Comparison of ENCODE assay signal across 8 mouse cellular contexts in genomic region chr11:5057541-5057855, GRCm38 (mm10). TPM values are rescaled to one million over a fixed set of nuclear protein-coding genes. Genes with fewer than 3 reads are reported as not detected.
A peak's percentile ranks its signal among the peaks of the same experiment; 100 is the strongest.
DNase-seq lines count a peak whose midpoint lies in the region; ATAC-seq and TF ChIP-seq lines count a peak whose summit lies in the region.

No protein-coding gene starts in this region.

- H3K9me3 ChIP-seq in heart, embryonic 12.5 days (replicated peaks) = no peaks in the 10 kb centered on the region
- no peaks in the 10 kb centered on the region for H3K9me3 ChIP-seq in MEL (replicated peaks; ENCODE audit: insufficient read depth, low read length)
- no peaks in the 10 kb centered on the region for H3K9me3 ChIP-seq in hindbrain, embryonic 13.5 days
- H3K9me3 ChIP-seq in midbrain, embryonic 13.5 days = no peaks in the 10 kb centered on the region

- H3K27me3 ChIP-seq in heart, embryonic 12.5 days (replicated peaks) = peaks cover 74% of the 10 kb centered on the region
- H3K27me3 ChIP-seq in MEL (ENCODE audit: control insufficient read depth in 1 of 2, insufficient read depth in 2 of 2, low read length in 2 of 2) = peaks cover 9 to 14% of the 10 kb centered on the region in 2 experiments
- H3K27me3 ChIP-seq in hindbrain, embryonic 13.5 days = peaks cover 77% of the 10 kb centered on the region
- H3K27me3 ChIP-seq in midbrain, embryonic 13.5 days = peaks cover 76% of the 10 kb centered on the region

- peak overlapping the region; percentile 54 for H3K4me3 ChIP-seq in heart, embryonic 12.5 days
- peak overlapping the region; percentile 54 to 64; a peak in 3 of 4 replicates for H3K4me3 ChIP-seq in MEL (ENCODE audit: control insufficient read depth in 1 of 2, insufficient read depth in 1 of 2, low read depth in 2 of 2, low read length in 2 of 2)
- H3K4me3 ChIP-seq in hindbrain, embryonic 13.5 days = peak overlapping the region; percentile 49
- H3K4me3 ChIP-seq in midbrain, embryonic 13.5 days (replicated peaks) = peak overlapping the region; percentile 49

- TF ChIP-seq POLR2A in MEL (IDR thresholded peaks at IDR 0.05; ENCODE audit: control insufficient read depth in 1 of 2, insufficient read depth in 1 of 2, low read depth in 1 of 2, low read length in 2 of 2, poor library complexity in 1 of 2) = no peak

- no peak overlapping the region for H3K27ac ChIP-seq in heart, embryonic 12.5 days (ENCODE audit: poor library complexity, severe bottlenecking)
- no peak overlapping the region for H3K27ac ChIP-seq in MEL (ENCODE audit: control insufficient read depth, low read depth, low read length)
- no peak overlapping the region for H3K27ac ChIP-seq in hindbrain, embryonic 13.5 days
- no peak overlapping the region for H3K27ac ChIP-seq in midbrain, embryonic 13.5 days

- no peak for TF ChIP-seq RAD21 in MEL (IDR thresholded peaks at IDR 0.05; ENCODE audit: low read depth, low read length)

- intact Hi-C loops in heart, postnatal 25 days (cut with DNase I) = no loop called here

- DNase-seq in heart, postnatal 25 days (ENCODE audit: low spot score) = no peak
- DNase-seq in MEL (ENCODE audit: low read depth, low spot score) = no peak
- DNase-seq in cerebellum, postnatal 14 days = no peak
- no peak for DNase-seq in left cerebral cortex, adult 11 months (ENCODE audit: low spot score)
- no peak for DNase-seq in gastrocnemius, adult 8-10 months (ENCODE audit: low spot score in 2 of 2)

- peak overlapping the region; percentile 90 for H3K4me2 ChIP-seq in heart, embryonic 12.5 days
- peak overlapping the region; percentile 79 for H3K4me2 ChIP-seq in hindbrain, embryonic 13.5 days
- H3K4me2 ChIP-seq in midbrain, embryonic 13.5 days (replicated peaks) = peak overlapping the region; percentile 85

- no peak for ATAC-seq in heart, embryonic 12.5 days (ENCODE audit: insufficient number of reproducible peaks, low FRiP score)
- no peak for ATAC-seq in hindbrain, embryonic 13.5 days (ENCODE audit: low FRiP score)
- ATAC-seq in midbrain, embryonic 13.5 days = no peak

- TF ChIP-seq CTCF in MEL (IDR thresholded peaks at IDR 0.05 in 2 of 3, conservative IDR thresholded peaks at IDR 0.05 in 1 of 3; ENCODE audit: control insufficient read depth in 1 of 3, insufficient read depth in 1 of 3, low read depth in 2 of 3, low read length in 3 of 3, poor library complexity in 1 of 3, severe bottlenecking in 1 of 3) = no peak

- peak overlapping the region; percentile 69 for H3K9ac ChIP-seq in heart, embryonic 12.5 days
- H3K9ac ChIP-seq in MEL (ENCODE audit: control insufficient read depth, low read depth, low read length, poor library complexity, severe bottlenecking) = no peak overlapping the region; the same call in 1 of the 2 replicates
- H3K9ac ChIP-seq in hindbrain, embryonic 13.5 days = peak overlapping the region; percentile 74
- peak overlapping the region; percentile 68 for H3K9ac ChIP-seq in midbrain, embryonic 13.5 days (replicated peaks)

- WGBS in heart, embryonic 12.5 days = 20% methylated on average over 8 of the region's 8 CpGs
- 11% methylated on average over 8 of the region's 8 CpGs for WGBS in hindbrain, embryonic 13.5 days
- 16% methylated on average over 8 of the region's 8 CpGs for WGBS in midbrain, embryonic 13.5 days

- TF ChIP-seq EP300 in MEL (IDR thresholded peaks at IDR 0.05; ENCODE audit: low read depth in 1 of 2, low read length in 2 of 2) = no peak

- H3K79me2 ChIP-seq in MEL (ENCODE audit: control insufficient read depth, insufficient read depth, low read length, poor library complexity) = no peaks in the 10 kb centered on the region

- peaks cover 45% of the 10 kb centered on the region for H3K4me1 ChIP-seq in heart, embryonic 12.5 days (replicated peaks)
- H3K4me1 ChIP-seq in MEL (ENCODE audit: control insufficient read depth in 1 of 2, insufficient read depth in 2 of 2, low read length in 2 of 2) = peaks cover 0 to 4% of the 10 kb centered on the region in 2 experiments; a peak in 1 of 4 replicates
- peaks cover 49% of the 10 kb centered on the region for H3K4me1 ChIP-seq in hindbrain, embryonic 13.5 days (replicated peaks)
- H3K4me1 ChIP-seq in midbrain, embryonic 13.5 days (replicated peaks) = peaks cover 61% of the 10 kb centered on the region

- H3K36me3 ChIP-seq in heart, embryonic 12.5 days = 0 out of 2 replicates have a peak, but pooled peaks cover 8% of the 10 kb centered on the region
- no peaks in the 10 kb centered on the region; a peak in 1 of 4 replicates for H3K36me3 ChIP-seq in MEL (ENCODE audit: control insufficient read depth in 1 of 2, insufficient read depth in 2 of 2, low read length in 2 of 2)
- peaks cover 7% of the 10 kb centered on the region for H3K36me3 ChIP-seq in hindbrain, embryonic 13.5 days
- no peaks in the 10 kb centered on the region; the same call in 1 of the 2 replicates for H3K36me3 ChIP-seq in midbrain, embryonic 13.5 days

TF ChIP-seq in MEL, 35 proteins besides CTCF, POLR2A, EP300 and RAD21:
- TF ChIP-seq ZNF384 (IDR thresholded peaks at IDR 0.05; ENCODE audit: low read depth, low read length) = no peak
- no peak for TF ChIP-seq USF1 (IDR thresholded peaks at IDR 0.05; ENCODE audit: low read depth, low read length)
- no peak for TF ChIP-seq JUND (IDR thresholded peaks at IDR 0.05; ENCODE audit: low read depth, low read length)
- TF ChIP-seq ZMIZ1 (IDR thresholded peaks at IDR 0.05; ENCODE audit: low read depth, low read length) = 0 out of 2 replicates have a peak, but pooled peaks have one; percentile 8
- TF ChIP-seq USF2 (IDR thresholded peaks at IDR 0.05; ENCODE audit: borderline replicate concordance in 1 of 2, insufficient read depth in 1 of 2, low read depth in 1 of 2, low read length in 2 of 2) = no peak
- no peak for TF ChIP-seq RCOR1 (IDR thresholded peaks at IDR 0.05; ENCODE audit: low read depth, low read length)
- no peak for TF ChIP-seq MEF2A (IDR thresholded peaks at IDR 0.05; ENCODE audit: extremely low read depth, insufficient replicate concordance, low read depth, low read length, poor library complexity, severe bottlenecking)
- no peak for TF ChIP-seq ELF1 (IDR thresholded peaks at IDR 0.05; ENCODE audit: low read depth, low read length)

RNA-seq across cellular contexts. Expression of gene Rasl10a, which starts 0.4 kb away (rescaled TPM):
- polyA plus RNA-seq in heart, embryonic 12.5 days (2016; fragmentation: Nextera tagmentation; extraction: Ambion mirVana) = 0.70 and 1.0 TPM in 2 replicates
- total RNA-seq in heart, postnatal 25 days (2021) = 1 to 10 TPM; 2.4 to 5.3 TPM
- total RNA-seq in MEL (2012; rRNA removed) = 0.23 TPM in 1 of 2 replicates, not detected in the other
- polyA plus RNA-seq in MEL (2012; ENCODE audit: insufficient read depth in 1 of 2, insufficient read length in 2 of 2, low read depth in 1 of 2, low replicate concordance in 2 of 2, missing spikeins in 1 of 2) = 1 to 10 TPM in 1 of 2 experiments, not detected in 1; 1.3 TPM
- 0.84 and 1.2 TPM in 2 replicates for polyA plus RNA-seq in hindbrain, embryonic 13.5 days (2015; fragmentation: Nextera tagmentation; extraction: Ambion mirVana)
- 0.55 and 0.66 TPM in 2 replicates for polyA plus RNA-seq in midbrain, embryonic 13.5 days (2015; fragmentation: Nextera tagmentation; extraction: Ambion mirVana)
- total RNA-seq in gastrocnemius, adult 8-10 months (2022) = not detected

RNA-seq across cellular contexts. Expression of gene Gas2l1, which starts 7.6 kb away (rescaled TPM):
- polyA plus RNA-seq in heart, embryonic 12.5 days (2016; fragmentation: Nextera tagmentation; extraction: Ambion mirVana) = 31.6 and 35.8 TPM in 2 replicates
- total RNA-seq in heart, postnatal 25 days (2021) = 10 to 100 TPM; 19.0 to 21.2 TPM
- total RNA-seq in MEL (2012; rRNA removed) = 41.1 and 43.9 TPM in 2 replicates
- 10 to 100 TPM in 1 of 2 experiments, not detected in 1; 89.0 TPM for polyA plus RNA-seq in MEL (2012; ENCODE audit: insufficient read depth in 1 of 2, insufficient read length in 2 of 2, low read depth in 1 of 2, low replicate concordance in 2 of 2, missing spikeins in 1 of 2)
- 19.1 and 20.2 TPM in 2 replicates for polyA plus RNA-seq in hindbrain, embryonic 13.5 days (2015; fragmentation: Nextera tagmentation; extraction: Ambion mirVana)
- 13.0 and 20.9 TPM in 2 replicates for polyA plus RNA-seq in midbrain, embryonic 13.5 days (2015; fragmentation: Nextera tagmentation; extraction: Ambion mirVana)
- total RNA-seq in gastrocnemius, adult 8-10 months (2022) = 1 to 10 TPM; 2.4 to 3.8 (median 3.1) TPM

RNA-seq across cellular contexts. Expression of gene Rhbdd3, which starts 41.2 kb away (rescaled TPM):
- polyA plus RNA-seq in heart, embryonic 12.5 days (2016; fragmentation: Nextera tagmentation; extraction: Ambion mirVana) = 26.5 and 28.4 TPM in 2 replicates
- total RNA-seq in heart, postnatal 25 days (2021) = 10 to 100 TPM; 21.4 to 21.6 TPM
- total RNA-seq in MEL (2012; rRNA removed) = 35.9 TPM in 2 replicates
- polyA plus RNA-seq in MEL (2012; ENCODE audit: insufficient read depth in 1 of 2, insufficient read length in 2 of 2, low read depth in 1 of 2, low replicate concordance in 2 of 2, missing spikeins in 1 of 2) = 10 to 100 TPM in 1 of 2 experiments, not detected in 1; 55.7 TPM
- polyA plus RNA-seq in hindbrain, embryonic 13.5 days (2015; fragmentation: Nextera tagmentation; extraction: Ambion mirVana) = 30.9 and 35.6 TPM in 2 replicates
- 32.8 and 33.1 TPM in 2 replicates for polyA plus RNA-seq in midbrain, embryonic 13.5 days (2015; fragmentation: Nextera tagmentation; extraction: Ambion mirVana)
- total RNA-seq in gastrocnemius, adult 8-10 months (2022) = 10 to 100 TPM; 33.1 to 43.7 (median 34.2) TPM

RNA-seq across cellular contexts. Expression of gene Ewsr1, which starts 41.6 kb away (rescaled TPM):
- polyA plus RNA-seq in heart, embryonic 12.5 days (2016; fragmentation: Nextera tagmentation; extraction: Ambion mirVana) = 475 and 499 TPM in 2 replicates
- 10 to 100 TPM; 95.7 to 96.0 TPM for total RNA-seq in heart, postnatal 25 days (2021)
- total RNA-seq in MEL (2012; rRNA removed) = 435 and 452 TPM in 2 replicates
- polyA plus RNA-seq in MEL (2012; ENCODE audit: insufficient read depth in 1 of 2, insufficient read length in 2 of 2, low read depth in 1 of 2, low replicate concordance in 2 of 2, missing spikeins in 1 of 2) = 1,000 to 10,000 TPM in 1 of 2 experiments, 100 to 1,000 TPM in 1; 570 to 1,336 TPM
- 670 and 686 TPM in 2 replicates for polyA plus RNA-seq in hindbrain, embryonic 13.5 days (2015; fragmentation: Nextera tagmentation; extraction: Ambion mirVana)
- 724 and 776 TPM in 2 replicates for polyA plus RNA-seq in midbrain, embryonic 13.5 days (2015; fragmentation: Nextera tagmentation; extraction: Ambion mirVana)
- total RNA-seq in gastrocnemius, adult 8-10 months (2022) = 10 to 100 TPM; 55.1 to 68.1 (median 64.3) TPM
